Mouse (Mus musculus): ENCODE data around the gene Synj1.
A peak's percentile ranks its signal among the peaks of the same experiment; 100 is the strongest.

The Synj1 gene

DNA sequence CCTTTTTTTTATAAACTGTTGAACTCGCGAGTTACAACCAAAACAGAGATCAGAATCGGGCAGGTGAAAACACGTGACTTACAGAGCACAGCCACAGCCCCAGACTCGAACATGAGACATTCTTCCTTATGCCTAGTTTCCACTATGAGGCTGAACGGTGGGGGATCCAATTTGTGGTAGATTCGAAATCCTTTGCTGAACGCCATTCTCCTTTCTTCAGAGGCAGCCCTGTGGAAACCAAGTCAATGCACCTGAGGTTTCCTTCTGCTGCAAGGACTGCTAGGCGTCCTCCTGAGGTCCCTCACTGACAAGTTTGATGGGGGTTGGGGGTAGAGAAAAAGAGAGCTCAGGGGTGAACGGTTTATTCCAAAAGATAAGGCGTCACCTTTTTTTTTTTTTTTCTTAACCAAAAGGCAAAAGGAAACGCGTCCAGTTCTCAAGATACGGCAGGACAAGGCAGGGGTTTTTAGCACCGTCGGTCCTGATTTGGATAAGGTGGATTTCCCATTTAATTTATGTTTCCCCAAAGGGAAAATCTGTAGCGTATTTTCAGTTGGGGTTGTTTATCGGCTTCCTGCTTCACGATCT is 1.1 kb downstream of the Synj1 start:
- no peak for DNase-seq

DNA sequence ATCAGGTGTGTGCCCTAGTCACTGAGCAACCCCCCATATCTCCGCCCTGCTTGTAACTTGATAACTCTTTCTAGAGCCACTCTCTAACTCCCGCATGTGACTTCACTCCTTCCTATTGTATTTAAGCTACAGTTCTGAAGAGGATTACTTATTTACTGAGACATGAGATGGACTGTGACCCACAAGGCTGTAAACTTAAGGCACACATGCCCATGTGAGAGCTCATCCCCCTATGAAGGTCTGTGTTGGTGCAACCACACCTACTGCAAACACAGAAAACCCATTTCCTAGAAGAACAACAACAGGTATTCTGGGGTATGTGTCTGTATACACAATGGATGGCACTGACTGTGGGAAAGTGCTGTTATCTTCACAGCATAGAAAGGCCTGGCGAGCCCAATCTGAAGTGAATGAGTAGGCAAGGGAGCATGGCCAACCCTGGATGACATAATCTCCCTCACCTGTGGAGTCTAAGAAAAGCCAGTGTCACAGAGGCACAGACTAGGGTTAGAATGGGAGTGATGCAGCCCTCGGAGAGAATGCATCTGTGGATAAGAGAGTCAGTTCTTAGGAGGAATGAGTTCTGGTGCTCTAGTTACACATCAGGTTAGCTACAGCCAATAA is 6.1 kb downstream of the Synj1 start:
- peak in 1 of 2 experiments; percentile 19 for DNase-seq

DNA sequence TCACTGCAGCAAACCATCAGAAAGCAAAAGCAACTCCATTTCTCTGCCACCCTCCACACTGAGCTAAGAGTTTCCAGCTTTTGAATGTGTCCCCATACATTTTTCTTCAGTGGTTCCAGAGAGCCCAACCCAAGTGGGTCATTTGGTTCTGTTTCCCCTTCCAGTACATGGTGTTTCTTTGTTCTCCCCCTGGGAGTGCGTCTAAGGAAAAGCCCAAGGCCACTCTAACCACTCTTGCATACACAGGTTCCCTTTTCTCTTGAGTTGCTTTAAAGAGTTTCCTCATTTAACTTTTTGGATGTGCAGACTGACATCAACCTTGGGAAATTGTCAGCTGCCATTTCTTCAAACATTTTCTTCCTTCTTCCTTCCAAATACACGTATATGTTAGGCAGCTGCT is 10.0 kb downstream of the Synj1 start:
- DNase-seq, result no peak

DNA sequence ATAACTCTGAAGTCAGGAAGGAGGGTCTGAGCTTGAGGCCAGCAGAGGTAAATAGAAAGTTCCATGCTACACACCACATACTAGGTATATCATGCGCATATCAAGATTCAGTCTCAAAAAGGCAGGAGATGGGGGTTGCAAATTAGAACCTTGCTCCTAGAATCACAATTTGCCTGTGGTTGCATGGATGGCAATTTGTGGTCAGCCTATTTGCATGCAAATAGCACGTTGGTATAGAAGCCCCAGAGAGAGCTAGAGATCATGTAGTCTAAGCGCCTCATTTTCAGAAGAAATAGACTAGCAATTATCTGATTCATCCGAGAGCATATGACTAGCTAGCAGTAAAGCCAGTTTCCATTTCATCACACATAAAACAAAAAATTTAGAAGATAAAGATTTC is 11.3 kb downstream of the Synj1 start:
- DNase-seq, result no peak

DNA sequence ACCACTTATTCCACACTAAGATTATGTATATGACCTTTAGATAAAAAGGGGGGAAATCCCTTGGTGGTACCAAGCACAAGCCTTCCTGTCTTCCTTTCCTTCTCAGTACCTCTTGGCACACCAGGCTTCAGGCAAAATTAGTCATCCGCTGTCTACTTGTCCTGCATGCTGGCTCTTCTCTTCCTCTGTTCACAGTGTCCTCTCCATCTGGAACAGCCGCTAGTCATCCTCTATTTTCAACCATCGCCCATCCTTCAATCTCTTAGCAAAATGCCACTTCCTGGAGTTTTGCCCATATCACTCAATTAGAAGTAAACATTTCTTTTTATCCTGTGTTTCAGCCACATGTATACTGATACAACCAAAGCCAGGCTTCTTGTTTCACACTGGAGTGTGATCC is 13.3 kb downstream of the Synj1 start:
- DNase-seq, result no peak

DNA sequence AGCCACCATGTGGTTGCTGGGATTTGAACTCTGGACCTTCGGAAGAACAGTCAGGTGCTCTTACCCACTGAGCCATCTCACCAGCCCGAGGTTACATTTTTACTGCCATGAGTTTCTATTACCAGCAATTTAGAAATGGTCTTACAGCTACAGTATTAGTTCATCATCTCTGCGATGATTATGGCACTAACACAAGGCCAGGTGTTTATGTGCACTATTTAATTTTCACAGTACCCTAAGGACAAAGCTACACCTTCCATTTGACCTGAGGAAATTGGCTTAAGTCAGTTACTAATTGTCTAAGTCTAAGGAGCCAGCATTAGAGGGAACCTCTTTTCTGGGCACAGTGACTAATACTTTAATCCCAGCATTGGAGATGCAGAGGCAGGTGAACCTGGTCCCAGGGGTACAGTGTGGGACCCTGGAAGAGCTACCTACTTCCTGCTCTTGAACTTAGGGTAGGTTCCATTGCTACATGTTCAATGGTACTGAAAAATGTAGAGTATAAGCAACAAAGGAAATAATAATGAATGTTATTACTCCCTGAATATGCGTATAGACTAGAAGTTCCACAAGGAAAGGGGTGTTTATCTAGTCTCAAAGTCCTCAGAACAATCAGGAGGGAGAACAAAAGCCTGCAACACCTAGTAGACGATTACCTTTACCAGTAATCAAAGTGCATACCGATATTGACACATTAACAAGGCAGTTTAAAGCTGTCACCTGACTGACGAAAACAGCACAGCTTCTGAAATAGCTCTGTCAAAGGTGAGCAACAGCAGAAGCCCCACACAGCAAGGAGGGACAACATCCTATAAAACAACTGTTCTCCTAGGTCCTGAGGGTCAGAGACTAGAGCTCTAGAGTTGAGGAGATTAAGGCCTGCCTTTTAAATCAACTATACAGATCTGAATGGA is 14.5 kb downstream of the Synj1 start:
- DNase-seq, result no peak

DNA sequence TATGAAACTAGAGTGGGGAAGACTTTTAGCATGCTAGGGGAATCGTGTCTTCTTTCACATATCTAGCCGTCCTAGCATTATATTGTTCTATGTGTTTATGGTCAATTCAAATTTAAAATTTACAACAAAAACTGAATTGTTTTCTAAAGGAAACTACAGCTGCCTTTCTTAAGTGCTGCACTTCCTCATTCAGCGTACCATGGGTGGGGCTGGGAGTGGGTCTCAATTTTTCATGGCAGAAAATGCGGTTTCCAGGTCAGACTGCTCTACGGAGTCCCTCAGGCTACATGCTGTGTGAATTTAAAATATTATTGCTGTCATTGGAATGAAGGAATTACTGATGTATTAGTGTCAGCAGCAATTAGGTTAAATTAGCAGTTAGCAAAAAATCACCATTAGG is 15.6 kb downstream of the Synj1 start:
- no peak for DNase-seq

DNA sequence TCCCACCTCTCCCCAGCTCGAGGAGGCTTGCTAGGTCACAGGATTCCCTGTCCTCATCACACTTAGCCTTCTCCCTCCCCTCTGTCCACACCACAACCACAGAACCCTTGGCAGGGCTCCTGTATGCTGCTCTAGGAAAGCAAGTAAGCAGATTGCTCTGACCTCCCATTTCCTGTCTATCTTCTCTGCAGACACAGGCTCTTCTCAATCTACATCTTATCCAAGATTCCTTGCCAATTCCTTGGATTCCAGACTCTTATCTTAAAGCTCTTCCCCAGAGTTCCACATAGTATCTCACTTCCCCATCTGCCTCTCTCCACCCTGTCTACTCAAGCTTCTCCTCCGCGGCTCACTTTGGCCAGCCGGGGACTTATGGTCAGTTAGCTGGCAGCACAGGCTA is 16.1 kb downstream of the Synj1 start:
- peak; percentile 14 to 45 for DNase-seq

DNA sequence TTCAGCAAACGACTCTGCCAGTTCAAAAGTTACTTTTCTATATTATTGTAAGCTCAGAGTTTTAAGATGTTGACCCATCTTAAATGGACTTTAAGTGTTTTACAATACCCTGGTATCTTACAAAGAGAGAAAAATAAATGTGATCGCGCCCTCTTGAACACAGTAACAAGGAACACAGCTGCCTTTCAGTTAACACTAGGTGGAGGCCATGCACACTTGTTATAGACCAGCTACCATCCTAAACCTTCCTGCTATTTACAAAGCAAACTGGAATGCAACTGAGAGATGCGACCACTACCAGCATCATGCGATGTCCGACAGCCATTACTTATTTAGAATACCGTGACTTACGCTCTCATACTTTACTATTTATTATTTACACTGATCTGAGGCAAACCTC is 21.9 kb downstream of the Synj1 start:
- no peak for DNase-seq

DNA sequence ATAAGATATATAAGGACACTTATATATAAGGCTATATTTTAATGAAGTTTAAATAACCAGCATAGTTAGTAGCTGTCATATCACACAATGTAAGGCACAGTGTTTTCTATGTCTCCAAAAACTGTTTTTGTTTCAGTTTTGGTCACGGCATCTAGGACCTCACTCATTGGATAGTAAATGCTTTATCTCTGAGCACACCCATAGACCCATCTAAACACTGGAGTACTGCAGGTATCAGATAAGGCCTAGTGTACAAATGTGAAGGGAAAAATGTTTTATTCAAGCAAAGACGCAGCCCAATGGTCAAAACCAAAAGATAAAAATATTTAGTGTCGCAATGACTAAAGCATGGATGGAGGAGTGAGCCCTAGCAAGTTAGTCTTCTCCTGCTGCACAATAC is 22.4 kb downstream of the Synj1 start:
- no peak for DNase-seq

DNA sequence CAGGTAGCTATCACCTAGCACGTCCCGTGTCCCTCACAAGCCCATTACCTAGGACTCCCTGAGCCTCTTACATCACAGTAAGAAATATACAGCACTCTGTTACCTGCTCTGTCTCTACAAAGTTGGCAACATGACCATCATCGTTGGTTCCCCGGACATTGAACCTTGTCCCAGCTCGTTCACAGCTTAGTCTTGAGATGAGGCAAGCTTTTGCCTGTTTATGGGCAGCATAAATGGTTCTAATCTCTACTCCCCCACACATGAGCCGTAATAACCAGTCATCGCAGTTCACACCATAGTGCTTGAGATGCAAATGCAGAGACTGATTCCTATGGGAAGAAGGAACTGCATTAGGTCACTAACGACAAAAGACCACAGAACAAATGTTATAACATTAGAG is 23.1 kb downstream of the Synj1 start:
- DNase-seq, result peak; percentile 27 to 42

DNA sequence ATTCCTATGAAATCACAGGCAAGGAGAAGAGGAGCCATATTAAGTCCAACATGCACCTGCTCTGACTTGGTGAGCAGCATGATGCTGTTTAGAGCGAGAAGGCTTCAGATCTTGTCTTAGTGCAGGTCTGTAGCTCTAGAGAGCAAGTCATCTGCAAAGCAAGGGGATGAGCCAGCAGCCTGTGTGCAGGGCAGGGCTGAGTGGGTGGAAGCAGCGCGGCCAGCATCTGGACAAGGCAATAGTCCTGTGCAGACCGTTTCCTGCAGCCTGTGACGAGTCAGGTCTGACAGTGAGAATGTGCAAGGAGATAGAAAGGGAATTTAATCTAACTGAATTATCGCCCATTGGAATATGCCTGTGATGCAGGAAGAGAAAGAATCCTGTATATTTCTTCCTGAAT is 40.1 kb downstream of the Synj1 start:
- DNase-seq, result no peak

DNA sequence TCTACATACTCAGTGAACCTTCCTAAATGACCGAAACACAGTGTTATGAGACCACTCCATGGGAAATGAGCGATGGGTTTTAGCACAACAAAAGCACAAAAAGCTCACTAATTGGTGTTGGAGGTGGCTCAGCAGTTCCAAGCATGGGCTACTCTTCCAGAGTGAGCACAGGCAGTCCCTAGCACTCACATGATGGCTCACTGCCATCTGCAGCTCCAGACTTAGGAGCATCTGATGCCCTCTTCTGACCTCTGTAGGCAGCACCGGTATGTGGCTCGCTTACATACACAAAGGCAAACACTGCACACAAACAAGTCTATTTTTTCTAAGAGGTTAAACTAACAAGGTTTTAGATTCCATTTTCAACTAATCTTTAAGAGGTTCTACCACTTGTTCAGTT is 44.9 kb downstream of the Synj1 start:
- no peak for DNase-seq

DNA sequence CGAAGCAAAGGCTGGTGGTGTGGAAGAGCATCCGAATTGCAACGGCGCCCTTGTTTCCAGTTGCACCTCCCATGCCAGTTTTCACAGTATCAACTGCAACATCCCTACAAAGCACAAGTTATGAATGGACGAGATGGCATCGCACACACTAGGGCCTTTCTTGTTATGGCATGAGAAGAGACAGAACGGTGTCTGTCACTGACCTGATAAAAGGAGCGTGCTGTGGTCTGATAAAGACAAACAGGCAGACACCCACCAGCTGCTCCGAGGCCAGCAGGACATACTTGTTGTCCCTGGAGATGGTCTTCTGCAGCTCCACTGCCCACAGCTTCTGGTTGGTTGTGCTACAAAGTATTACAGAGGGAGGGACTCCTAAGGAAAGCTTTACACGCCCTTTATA is 46.8 kb downstream of the Synj1 start:
- DNase-seq, result no peak

DNA sequence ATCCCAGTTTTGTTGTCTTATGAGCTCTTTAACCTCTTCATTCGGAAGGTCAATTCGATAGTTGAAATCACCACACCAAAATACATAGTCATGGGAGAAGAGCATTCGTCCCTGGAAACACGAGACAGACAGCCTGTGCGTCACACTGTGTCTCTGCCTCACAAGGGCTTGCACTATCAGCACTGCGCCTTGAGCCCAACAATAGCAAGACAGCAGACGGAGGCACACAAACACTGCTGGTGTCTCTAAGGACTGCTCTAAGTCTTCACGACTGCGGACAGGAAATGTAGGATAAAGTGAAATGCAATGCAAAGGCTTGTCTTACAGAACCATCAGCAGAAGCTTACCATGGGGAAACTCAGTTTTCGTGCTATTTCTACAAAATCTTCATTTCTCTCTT is 47.2 kb downstream of the Synj1 start:
- DNase-seq, result no peak

DNA sequence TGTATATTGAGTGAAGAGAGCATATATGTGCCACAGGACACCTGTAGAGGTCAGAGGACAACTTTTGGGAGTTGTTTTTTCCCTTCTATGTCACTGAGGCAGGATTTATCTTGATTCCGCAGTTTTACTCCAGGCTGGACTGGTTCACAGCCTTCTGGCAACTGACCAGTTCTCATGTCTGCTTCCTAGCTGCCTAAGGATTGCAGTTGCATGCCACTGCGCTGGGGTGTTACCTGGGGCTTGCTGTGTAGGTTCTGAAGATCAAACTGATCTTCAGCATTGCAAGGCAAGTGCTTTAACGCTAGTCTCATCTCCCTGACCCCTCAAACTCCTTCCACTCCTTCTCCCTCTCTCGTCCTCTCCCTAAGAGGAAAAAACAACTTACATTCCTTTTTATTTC is 47.9 kb downstream of the Synj1 start:
- no peak for DNase-seq

DNA sequence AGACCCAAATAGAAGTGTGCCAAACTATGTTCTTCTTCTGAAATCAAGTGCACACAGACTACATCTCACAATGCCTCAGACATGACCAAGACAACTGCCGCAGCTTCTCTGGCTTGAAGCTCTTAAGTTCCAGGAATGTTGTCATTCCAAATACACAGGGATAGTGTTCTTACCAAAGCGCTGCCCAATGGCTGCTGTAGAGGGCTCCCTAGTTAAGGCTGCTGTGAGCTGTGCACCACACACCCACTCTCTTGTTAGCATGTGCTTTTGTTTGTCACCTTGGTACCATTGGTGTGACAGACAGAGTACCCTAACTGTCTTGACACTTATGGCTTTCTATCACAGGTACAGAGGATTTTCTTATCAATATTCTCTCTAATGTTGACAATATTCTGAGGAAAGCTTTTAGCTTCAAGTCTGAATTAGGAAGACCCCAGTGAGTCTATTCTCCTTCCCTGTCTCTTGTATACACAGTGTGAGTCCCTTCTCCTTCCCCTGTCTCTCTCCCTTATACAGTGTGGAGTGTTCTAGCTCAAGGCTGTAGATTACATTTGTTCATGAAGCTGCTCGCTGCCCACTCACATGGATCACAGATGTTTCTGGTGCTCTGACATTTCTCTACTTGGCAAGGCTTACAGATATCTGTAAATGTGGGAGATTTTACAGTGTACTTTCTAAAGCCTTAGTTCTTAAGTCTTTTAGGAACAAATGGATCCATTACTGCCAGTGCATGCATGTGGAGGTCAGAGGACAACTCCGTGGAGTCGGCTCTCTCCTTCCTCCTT is 52.6 kb downstream of the Synj1 start:
- no peak for DNase-seq

DNA sequence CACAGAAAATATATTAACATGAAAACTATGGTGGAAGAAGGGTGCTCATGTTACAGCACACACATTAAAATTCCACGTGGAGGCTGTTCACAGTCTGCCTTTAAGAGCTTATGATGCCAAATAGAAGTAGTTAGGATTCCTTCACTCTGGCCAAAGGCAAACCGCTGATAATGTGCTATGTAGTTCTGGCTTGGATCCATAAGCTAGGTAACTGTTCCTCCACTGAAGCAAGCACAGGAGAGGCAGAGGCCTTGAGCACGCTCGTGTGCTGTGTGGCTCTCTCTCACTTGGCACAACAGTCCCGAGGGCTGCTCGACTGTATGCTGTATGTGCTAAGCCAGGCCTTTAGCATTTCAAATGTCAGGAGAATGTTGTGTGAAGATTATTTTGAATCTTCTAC is 55.6 kb downstream of the Synj1 start:
- DNase-seq, result no peak

DNA sequence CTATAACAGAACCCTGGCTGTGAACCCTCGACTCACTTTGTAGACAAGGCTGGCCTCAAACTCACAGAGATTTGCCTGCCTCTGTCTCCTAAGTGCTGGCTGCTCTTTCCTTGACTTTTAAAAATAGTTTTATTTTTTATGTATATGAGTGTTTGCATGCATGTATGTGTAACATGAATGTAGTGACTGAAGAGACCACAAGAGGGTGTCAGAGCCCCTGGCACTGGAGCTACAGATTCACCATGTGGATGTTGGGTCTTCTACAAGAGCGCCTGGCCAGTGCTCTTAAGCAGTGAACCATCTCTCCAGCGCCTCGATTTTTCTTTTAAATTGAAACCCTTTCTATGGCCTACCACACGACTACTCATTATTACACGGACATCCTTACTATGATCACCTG is 57.3 kb downstream of the Synj1 start:
- no peak for DNase-seq

DNA sequence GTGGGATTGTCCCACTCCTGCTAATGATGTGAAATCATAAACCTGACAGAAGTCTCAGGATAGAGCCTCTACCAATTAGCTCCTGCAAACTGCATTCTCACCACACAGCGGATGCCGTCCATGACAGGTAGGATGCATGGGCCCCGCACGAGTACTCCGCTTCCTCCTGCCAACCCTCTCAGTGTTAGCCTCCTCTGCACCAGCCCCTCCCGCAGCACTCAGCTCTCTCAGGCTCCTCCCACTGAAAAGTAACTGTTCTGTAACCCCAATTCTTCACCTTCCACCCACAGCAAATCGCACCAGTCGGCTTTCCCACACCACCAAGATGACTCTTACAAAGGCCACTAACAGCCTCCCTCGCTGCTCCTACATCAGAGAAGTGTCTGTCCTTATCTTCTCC is 58.0 kb downstream of the Synj1 start:
- no peak for DNase-seq

DNA sequence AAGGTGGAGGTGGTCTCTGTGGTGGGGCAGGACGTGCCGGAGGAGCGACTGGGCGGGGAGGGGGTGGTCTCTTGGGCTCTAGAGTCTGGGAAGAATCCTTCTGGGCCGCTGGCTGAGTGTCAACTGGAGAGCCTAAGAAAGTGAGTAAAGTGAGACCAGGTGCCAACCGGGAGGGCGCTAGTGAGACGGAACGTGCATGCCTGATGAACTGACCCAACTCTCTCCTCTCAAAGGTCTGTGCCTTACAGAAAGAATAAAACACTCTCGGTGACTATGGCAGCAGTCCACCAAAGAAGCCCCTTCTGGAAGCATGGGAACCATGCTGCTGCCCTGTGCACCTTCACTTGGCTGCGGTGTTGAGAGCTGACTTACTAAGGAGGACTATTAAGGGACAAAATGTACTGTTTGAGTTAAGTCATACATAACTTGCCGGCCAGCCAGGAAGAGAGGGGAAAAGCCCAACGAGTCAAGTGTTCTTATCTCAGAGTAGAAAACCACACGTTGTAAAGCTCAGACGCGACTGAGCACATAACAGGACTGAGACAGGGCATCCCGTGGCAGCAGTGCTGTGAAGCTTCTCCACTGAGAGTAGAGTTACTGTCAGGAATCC is 60.6 kb downstream of the Synj1 start:
- peak in 1 of 2 experiments; percentile 17 for DNase-seq

DNA sequence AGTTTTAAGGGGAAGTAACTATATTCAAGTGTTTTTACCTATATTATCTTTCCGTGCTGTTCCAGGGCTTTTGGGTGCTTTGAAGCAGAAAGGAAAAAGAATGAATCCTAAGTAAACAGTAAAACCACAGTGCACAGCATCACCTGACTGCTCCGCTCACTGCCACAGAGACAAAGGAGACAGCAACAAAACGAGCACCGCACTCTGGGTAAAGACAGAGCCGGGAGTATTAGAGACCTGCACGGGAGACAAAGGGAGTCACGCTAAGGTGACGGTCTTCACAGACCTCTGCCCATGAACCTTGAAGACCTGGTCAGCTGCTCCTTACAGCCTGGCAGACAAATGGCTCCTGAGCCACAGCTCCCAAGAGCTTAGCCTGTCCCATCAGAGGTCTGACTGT is 64.1 kb downstream of the Synj1 start:
- no peak for DNase-seq

DNA sequence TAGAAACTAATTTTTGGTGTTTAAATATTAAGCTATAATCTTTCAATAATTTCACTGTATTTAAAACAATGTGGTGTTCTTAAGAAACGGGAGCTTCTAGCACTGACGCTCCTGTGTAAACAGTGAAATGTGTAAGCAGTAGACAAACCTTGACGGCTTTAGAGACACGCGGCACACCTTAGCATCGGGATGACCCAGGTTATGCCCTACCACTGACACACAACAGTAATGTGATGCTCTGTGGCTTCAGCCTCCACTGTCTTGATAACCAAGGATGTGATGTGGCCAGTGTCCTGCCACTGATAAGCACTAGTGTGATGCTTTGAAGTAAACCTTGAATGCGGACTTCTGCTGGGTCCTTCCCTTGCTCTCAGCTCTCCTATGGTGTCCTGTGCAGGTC is 69.9 kb downstream of the Synj1 start:
- no peak for DNase-seq

All from kidney, postnatal 36 days (tissue).